Mouse (Mus musculus): ENCODE measurements around the gene Osbpl7. TPM values are rescaled to one million over a fixed set of nuclear protein-coding genes. Genes with fewer than 3 reads are reported as not detected.

The Osbpl7 gene
- polyA plus RNA-seq (2017; shearing (Covaris generic)): 18.4 TPM

DNA sequence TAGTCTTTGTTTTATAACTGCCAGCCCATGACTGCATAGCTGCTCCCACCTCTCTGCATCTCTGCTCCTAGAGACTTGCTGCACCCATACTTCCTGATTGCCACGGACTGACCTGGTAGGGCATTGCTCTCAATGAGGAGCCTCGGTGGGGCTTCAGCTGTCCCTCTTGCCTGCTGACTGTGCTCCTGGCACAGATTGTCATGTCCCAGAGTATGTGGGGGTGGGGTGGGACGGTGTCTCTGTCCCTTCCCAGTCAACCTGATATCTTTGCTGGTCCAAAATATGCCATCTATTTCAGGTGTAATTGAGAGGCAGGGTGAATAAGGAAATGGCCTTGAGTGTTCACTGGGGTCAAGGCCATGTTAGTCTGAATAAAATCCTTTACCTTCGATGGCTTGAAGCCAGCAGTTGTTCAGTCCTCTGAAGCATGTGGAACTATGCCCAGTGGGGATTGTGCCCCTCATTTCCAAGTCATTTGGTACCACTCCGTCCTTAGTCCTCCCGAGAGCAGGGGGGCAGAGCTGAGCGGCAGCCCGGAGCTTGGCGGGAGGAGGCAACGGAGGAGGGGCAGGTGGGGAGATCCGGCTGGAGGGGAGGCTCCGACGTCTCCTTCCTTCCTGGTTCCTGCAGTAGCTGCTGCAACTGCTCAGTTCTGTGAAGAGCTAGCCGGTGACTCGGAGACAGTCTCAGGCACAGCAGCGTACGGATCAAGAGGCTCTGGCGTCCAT lies at the start of gene Osbpl7:
TSS of gene Osbpl7 (plus strand) at position 413 of the 728 bp plus-strand sequence.

DNA sequence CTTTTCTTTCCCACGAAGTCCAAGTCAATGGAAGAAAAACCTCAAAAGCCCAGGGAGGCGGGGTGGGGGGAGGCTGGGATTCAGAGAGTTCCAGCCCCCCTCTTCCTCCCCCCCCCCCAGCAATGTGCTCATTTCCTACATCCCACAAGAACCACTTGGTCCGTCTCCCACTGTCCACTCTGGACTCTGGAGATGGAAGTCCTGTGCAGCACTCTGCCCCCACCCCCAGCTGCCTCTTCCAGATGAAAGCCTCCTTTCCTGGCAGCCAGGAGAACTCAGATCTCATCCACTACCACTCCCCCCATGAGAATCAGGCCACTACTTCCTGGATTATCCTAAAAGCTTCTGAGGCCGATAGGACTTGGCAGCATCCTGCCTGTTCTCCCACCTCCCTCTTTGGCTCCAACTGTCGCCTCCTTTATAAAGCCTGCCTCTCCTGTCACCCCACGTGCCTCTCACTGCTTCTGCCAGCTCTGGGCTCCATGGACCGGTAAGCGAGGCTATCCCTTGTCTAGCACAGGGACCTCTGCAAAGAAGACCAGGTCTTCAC lies 37.2 kb upstream of the Osbpl7 start, which contains the start of gene Sp6:
TSS of gene Sp6 (plus strand) at position 274 of the 550 bp plus-strand sequence.

DNA sequence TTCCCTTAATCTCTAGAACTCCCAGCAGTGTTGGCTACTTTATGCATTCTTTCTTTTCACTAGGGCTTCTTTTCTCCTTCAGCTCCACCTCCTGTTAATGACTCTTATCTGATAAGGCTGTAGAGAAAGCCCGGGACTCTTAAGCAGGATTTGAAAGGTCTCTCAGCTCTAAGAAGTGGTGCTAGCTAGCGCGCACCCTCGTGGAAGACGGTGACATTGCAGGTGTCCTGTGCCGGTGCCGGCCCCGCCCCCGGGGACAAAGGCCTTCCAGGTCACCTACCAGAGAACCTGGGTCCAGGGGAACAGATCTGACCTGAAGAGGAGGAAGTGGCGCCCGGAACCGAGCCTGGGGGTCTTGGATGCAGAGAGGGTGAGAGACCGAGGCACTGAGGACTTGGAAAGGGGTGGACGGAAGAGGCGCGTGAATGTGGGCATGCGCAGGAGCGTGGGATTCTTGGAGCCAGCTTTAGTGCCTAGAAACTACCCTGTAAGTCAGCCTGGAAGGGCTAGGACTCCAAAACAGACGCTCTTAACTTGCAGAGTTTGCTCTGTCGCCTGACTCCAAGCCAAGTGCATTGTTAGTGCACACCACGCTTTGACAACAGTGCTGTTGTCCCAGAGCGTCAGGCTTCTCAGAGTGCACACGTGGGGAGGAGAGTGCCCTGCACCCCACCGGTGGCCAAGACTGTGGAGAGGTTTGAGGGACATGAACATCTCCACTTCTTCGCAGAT lies 20.6 kb upstream of the Osbpl7 start, which contains the start of gene Scrn2:
TSS of gene Scrn2 (plus strand) at position 253 of the 732 bp plus-strand sequence.

GRCm38 (mm10) chr11:97041022-97041899 lies 9.2 kb upstream of the Osbpl7 start, which contains the start of the genes Lrrc46 and Mrpl10:
TSS of gene Lrrc46 (minus strand) at chr11:97041407.
TSS of gene Mrpl10 (plus strand) at chr11:97041560.

GRCm38 (mm10) chr11:97114671-97115601 lies 64.5 kb downstream of the Osbpl7 start, which contains the start of gene Tbx21:
TSS of gene Tbx21 (minus strand) at chr11:97115331.

Other genes with a start within 250 kb of the Osbpl7 start
- 53.4 TPM for gene Nfe2l1, start 220.7 kb upstream of the Osbpl7 start, polyA plus RNA-seq (2017; shearing (Covaris generic))
- not detected for gene Copz2, start 200.8 kb upstream of the Osbpl7 start, polyA plus RNA-seq (2017; shearing (Covaris generic))
- gene Cdk5rap3, start 134.1 kb upstream of the Osbpl7 start, polyA plus RNA-seq (2017; shearing (Covaris generic)): 72.0 TPM
- not detected for gene Prr15l, start 122.5 kb upstream of the Osbpl7 start, polyA plus RNA-seq (2017; shearing (Covaris generic))
- gene Pnpo, start 106.6 kb upstream of the Osbpl7 start, polyA plus RNA-seq (2017; shearing (Covaris generic)): 31.8 TPM
- gene Sp2, start 67.7 kb upstream of the Osbpl7 start, polyA plus RNA-seq (2017; shearing (Covaris generic)): 80.0 TPM
- gene Sp6, start 37.2 kb upstream of the Osbpl7 start, polyA plus RNA-seq (2017; shearing (Covaris generic)): 1.0 TPM
- gene Scrn2, start 20.7 kb upstream of the Osbpl7 start, polyA plus RNA-seq (2017; shearing (Covaris generic)): 5.6 TPM
- gene Lrrc46, start 9.2 kb upstream of the Osbpl7 start, polyA plus RNA-seq (2017; shearing (Covaris generic)): not detected
- gene Mrpl10, start 9.1 kb upstream of the Osbpl7 start, polyA plus RNA-seq (2017; shearing (Covaris generic)): 37.5 TPM
- gene Tbx21, start 64.7 kb downstream of the Osbpl7 start, polyA plus RNA-seq (2017; shearing (Covaris generic)): 0.46 TPM
- not detected for gene Tbkbp1, start 100.9 kb downstream of the Osbpl7 start, polyA plus RNA-seq (2017; shearing (Covaris generic))
- gene Kpnb1, start 137.3 kb downstream of the Osbpl7 start, polyA plus RNA-seq (2017; shearing (Covaris generic)): 26.6 TPM
- 61.6 TPM for gene Npepps, start 230.0 kb downstream of the Osbpl7 start, polyA plus RNA-seq (2017; shearing (Covaris generic))

All from naive thymus-derived CD4-positive, alpha-beta T cell, adult 5 months (primary cell).